Mouse (Mus musculus): Measurements from ENCODE around the gene Nfyc. TPM values are rescaled to one million over a fixed set of nuclear protein-coding genes. Genes with fewer than 3 reads are reported as not detected.

The Nfyc gene
- polyA plus RNA-seq, 1 experiment from 2014 or later, result 44.8 TPM

DNA sequence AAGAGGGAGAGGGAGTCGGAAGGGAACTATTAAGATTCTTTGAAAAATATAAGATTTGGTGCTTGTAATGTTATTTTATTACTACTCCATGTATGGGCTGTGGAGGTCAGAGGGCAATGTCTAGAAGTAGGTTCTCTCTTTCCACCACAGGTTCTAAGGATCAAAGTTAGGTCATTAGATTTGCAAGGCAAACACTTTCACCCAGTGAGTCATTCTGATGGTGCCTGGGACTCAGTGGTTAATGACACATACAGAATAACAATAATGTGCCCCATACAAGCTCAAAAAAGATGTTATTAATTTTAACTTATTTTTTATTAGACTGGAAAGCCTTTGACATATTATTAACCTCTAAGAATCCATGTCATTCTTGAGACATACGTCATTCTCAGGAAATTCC is 11.5 kb downstream of the Nfyc start:
- Histone ChIP-seq H3K27ac (replicated peaks) (no peak overlapping the region), H3K9ac (ENCODE audit: low read length) (no peak overlapping the region), H3K4me3 (ENCODE audit: low read depth, low read length) (no peak overlapping the region), H3K4me2 (replicated peaks; ENCODE audit: low read depth) (no peak overlapping the region), H3K9me3 (ENCODE audit: control insufficient read depth, low read length) (no peaks in the 10 kb centered on the region), H3K27me3 (ENCODE audit: control insufficient read depth, insufficient read depth, low read length) (no peaks in the 10 kb centered on the region), H3K36me3 (ENCODE audit: control insufficient read depth, insufficient read depth, low read length) (no peaks in the 10 kb centered on the region), H3K4me1 (replicated peaks; ENCODE audit: control insufficient read depth, insufficient read depth) (peaks cover 3% of the 10 kb centered on the region)
- TF ChIP-seq CTCF (IDR thresholded peaks at IDR 0.05; ENCODE audit: low read depth), result no peak
- TF ChIP-seq EP300 (optimal IDR thresholded peaks at IDR 0.05), result no peak
- no peak for DNase-seq (ENCODE audit: low spot score)
- WGBS, result 83% methylated on average over 2 of the region's 2 CpGs
- no peak for ATAC-seq (ENCODE audit: low FRiP score, low TSS enrichment)

DNA sequence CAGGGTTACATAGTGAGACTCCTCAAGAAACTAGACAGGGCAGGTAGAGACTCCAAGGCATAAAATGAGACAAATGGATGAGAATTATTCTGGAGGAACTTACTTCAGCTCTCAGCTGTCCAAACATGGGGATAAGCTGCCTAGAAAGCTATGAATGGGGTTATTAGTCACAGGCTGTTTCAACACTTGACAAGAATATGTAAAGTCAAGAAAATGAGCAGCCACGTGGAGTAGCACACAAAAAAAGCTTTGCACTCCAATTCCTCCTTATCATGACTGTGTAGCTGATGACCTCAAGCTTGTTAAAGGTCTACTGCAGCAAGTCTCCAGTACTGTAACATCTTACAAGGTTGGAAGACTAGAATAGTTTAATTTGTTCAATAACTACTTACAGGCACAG is 12.1 kb downstream of the Nfyc start:
- Histone ChIP-seq H3K9ac (ENCODE audit: low read length) (no peak overlapping the region), H3K9me3 (ENCODE audit: control insufficient read depth, low read length) (no peaks in the 10 kb centered on the region), H3K27ac (replicated peaks) (no peak overlapping the region), H3K4me2 (replicated peaks; ENCODE audit: low read depth) (no peak overlapping the region), H3K36me3 (ENCODE audit: control insufficient read depth, insufficient read depth, low read length) (no peaks in the 10 kb centered on the region), H3K4me3 (ENCODE audit: low read depth, low read length) (no peak overlapping the region), H3K27me3 (ENCODE audit: control insufficient read depth, insufficient read depth, low read length) (no peaks in the 10 kb centered on the region), H3K4me1 (replicated peaks; ENCODE audit: control insufficient read depth, insufficient read depth) (peaks cover 3% of the 10 kb centered on the region)
- 7% methylated on average over 1 of the region's 1 CpGs for WGBS
- DNase-seq (ENCODE audit: low spot score) (no peak), ATAC-seq (ENCODE audit: low FRiP score, low TSS enrichment) (no peak; the same call in 1 of the 2 replicates)
- TF ChIP-seq EP300 (optimal IDR thresholded peaks at IDR 0.05), result no peak
- no peak for TF ChIP-seq CTCF (IDR thresholded peaks at IDR 0.05; ENCODE audit: low read depth)

DNA sequence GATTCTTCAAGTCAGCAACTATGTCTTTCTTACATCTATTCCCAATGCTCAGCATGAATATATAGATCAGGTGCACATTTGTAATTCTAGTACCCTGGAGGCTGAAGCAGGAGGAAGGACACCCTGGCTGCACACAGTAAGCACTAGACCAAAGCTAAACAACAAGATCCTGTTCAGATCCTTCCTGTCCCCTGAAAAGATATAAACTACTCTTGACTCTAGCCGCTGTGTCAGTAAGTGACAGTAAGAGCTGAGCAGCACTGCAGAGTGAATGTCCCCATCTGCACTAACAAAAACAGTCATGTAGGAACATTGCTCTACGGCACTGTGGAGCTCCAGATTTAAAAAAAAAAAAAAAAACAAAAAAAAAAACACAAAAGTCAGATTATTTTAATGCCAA is 13.4 kb downstream of the Nfyc start:
- ATAC-seq (ENCODE audit: low FRiP score, low TSS enrichment) (no peak), DNase-seq (ENCODE audit: low spot score) (no peak)
- H3K4me2 ChIP-seq (replicated peaks; ENCODE audit: low read depth), result no peak overlapping the region
- WGBS, result 46% methylated on average over 2 of the region's 2 CpGs
- peaks cover 3% of the 10 kb centered on the region for H3K4me1 ChIP-seq (replicated peaks; ENCODE audit: control insufficient read depth, insufficient read depth)
- no peaks in the 10 kb centered on the region for H3K36me3 ChIP-seq (ENCODE audit: control insufficient read depth, insufficient read depth, low read length)
- H3K4me3 ChIP-seq (ENCODE audit: low read depth, low read length), result no peak overlapping the region
- no peaks in the 10 kb centered on the region for H3K9me3 ChIP-seq (ENCODE audit: control insufficient read depth, low read length)
- no peaks in the 10 kb centered on the region for H3K27me3 ChIP-seq (ENCODE audit: control insufficient read depth, insufficient read depth, low read length)
- H3K27ac ChIP-seq (replicated peaks), result no peak overlapping the region
- H3K9ac ChIP-seq (ENCODE audit: low read length), result no peak overlapping the region
- TF ChIP-seq EP300 (optimal IDR thresholded peaks at IDR 0.05), result no peak
- TF ChIP-seq CTCF (IDR thresholded peaks at IDR 0.05; ENCODE audit: low read depth), result no peak

DNA sequence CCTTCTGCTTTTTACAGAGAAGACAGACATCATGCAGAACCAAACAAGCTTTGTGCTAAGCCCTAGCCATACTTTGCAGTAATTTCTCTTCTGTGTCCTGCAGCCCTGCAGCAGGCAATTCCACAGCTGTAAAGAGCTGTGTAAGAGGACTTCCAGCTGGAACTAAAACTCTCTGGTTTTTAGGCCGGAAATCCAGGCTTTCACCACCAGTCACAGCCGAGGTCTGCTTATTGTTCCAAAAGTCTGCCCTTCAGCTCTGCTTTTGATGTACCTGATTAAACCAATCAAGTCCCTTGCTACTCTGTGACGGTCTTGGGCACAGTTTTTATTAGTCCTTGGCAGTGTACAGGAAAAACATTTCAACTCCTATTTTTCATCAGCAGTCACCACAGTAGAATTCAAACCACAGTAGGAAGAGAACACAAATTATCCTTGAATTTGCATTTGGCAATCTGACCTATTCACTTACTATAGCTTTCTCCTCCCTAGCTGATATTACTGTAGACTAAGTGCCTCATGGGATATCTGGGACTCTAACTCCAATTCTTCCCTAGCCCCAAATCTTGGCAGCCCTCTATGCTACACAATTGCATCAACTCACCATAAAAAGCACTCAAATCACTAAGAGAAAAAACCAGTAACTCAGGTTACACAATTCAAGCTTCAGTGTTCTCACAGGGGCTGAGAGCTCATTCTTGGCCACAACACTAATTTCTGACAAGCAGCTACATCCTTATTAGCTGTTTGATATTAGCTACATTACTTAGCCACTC is 14.2 kb downstream of the Nfyc start:
- no peaks in the 10 kb centered on the region for H3K27me3 ChIP-seq (ENCODE audit: control insufficient read depth, insufficient read depth, low read length)
- ATAC-seq (ENCODE audit: low FRiP score, low TSS enrichment) (no peak), DNase-seq (ENCODE audit: low spot score) (no peak)
- TF ChIP-seq CTCF (IDR thresholded peaks at IDR 0.05; ENCODE audit: low read depth) (no peak), EP300 (optimal IDR thresholded peaks at IDR 0.05) (no peak)
- no peaks in the 10 kb centered on the region for H3K9me3 ChIP-seq (ENCODE audit: control insufficient read depth, low read length)
- 0 out of 2 replicates have a peak overlapping the region, but pooled peaks have one; percentile 23 for H3K9ac ChIP-seq (ENCODE audit: low read length)
- no peak overlapping the region for H3K4me3 ChIP-seq (ENCODE audit: low read depth, low read length)
- H3K36me3 ChIP-seq (ENCODE audit: control insufficient read depth, insufficient read depth, low read length), result no peaks in the 10 kb centered on the region
- H3K27ac ChIP-seq (replicated peaks), result peak overlapping the region; percentile 58
- H3K4me1 ChIP-seq (replicated peaks; ENCODE audit: control insufficient read depth, insufficient read depth), result peaks cover 3% of the 10 kb centered on the region
- no peak overlapping the region for H3K4me2 ChIP-seq (replicated peaks; ENCODE audit: low read depth)
- WGBS, result 8% methylated on average over 3 of the region's 3 CpGs

DNA sequence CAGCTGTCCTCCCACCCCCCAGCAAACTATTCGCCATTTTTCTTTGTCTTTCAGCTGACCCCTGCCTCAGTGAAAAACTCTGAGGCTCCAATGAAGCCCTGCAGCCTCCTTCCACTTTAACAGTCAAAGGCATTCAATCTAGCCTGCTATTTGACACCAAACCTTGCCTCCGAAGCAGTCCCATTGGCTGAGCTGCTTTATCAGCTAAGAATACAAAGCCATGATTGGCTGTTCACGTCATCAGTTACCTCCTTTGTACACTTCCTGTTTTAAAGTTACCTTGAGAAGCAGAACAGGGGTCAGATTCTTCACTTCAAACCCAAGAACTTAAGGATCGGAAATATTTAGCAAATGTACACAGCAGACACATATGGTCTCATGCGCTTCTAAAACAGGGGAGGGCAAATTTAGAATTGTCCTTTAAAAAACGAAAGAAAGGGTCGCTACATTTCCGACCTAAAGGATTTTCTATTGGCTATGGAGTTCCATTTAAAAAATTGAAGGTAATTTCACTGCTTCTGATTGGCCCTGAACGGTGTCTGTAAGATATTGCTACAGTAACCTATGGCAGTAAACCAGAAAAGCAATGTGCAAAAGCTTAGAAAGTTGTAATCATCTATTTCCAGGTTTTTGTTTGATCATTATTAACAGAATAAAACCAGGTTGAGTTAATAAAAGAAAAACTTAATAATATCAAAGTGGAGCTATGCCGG is 15.6 kb downstream of the Nfyc start:
- peak overlapping the region; percentile 60 for H3K9ac ChIP-seq (ENCODE audit: low read length)
- peak overlapping the region; percentile 40 for H3K4me3 ChIP-seq (ENCODE audit: low read depth, low read length)
- H3K27me3 ChIP-seq (ENCODE audit: control insufficient read depth, insufficient read depth, low read length), result no peaks in the 10 kb centered on the region
- peak overlapping the region; percentile 70 for H3K27ac ChIP-seq (replicated peaks)
- WGBS, result 6% methylated on average over 10 of the region's 10 CpGs
- peaks cover 3% of the 10 kb centered on the region for H3K4me1 ChIP-seq (replicated peaks; ENCODE audit: control insufficient read depth, insufficient read depth)
- peak; percentile 77 for DNase-seq (ENCODE audit: low spot score)
- H3K4me2 ChIP-seq (replicated peaks; ENCODE audit: low read depth), result peak overlapping the region; percentile 58
- no peaks in the 10 kb centered on the region for H3K9me3 ChIP-seq (ENCODE audit: control insufficient read depth, low read length)
- no peaks in the 10 kb centered on the region for H3K36me3 ChIP-seq (ENCODE audit: control insufficient read depth, insufficient read depth, low read length)
- TF ChIP-seq EP300 (optimal IDR thresholded peaks at IDR 0.05) (no peak), CTCF (IDR thresholded peaks at IDR 0.05; ENCODE audit: low read depth) (no peak)
- peak; percentile 96 for ATAC-seq (ENCODE audit: low FRiP score, low TSS enrichment)

DNA sequence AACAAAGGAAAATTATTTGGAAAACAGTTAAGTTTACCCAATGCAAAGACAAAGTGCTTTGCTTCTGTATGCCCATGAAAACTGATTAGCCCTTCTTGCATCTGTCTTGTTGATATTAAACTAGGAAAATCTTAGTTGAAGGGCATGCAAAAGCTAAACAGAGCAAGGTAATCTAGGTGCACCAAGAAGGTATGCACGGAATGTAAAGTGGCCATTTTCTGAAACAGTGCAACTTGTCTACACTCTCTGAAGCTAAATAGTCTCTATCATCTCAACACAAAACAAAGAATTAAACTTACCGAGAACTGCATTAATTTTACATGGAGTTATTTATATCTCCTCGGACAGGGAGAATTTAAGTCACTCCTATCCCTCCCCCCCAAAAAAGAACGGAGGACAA is 16.2 kb downstream of the Nfyc start:
- DNase-seq (ENCODE audit: low spot score), result no peak
- no peak for TF ChIP-seq CTCF (IDR thresholded peaks at IDR 0.05; ENCODE audit: low read depth)
- no peak for TF ChIP-seq EP300 (optimal IDR thresholded peaks at IDR 0.05)
- Histone ChIP-seq H3K9ac (ENCODE audit: low read length) (peak overlapping the region; percentile 60), H3K9me3 (ENCODE audit: control insufficient read depth, low read length) (no peaks in the 10 kb centered on the region), H3K36me3 (ENCODE audit: control insufficient read depth, insufficient read depth, low read length) (no peaks in the 10 kb centered on the region), H3K27me3 (ENCODE audit: control insufficient read depth, insufficient read depth, low read length) (no peaks in the 10 kb centered on the region), H3K4me2 (replicated peaks; ENCODE audit: low read depth) (peak overlapping the region; percentile 58), H3K4me3 (ENCODE audit: low read depth, low read length) (peak overlapping the region; percentile 40), H3K4me1 (replicated peaks; ENCODE audit: control insufficient read depth, insufficient read depth) (peaks cover 3% of the 10 kb centered on the region), H3K27ac (replicated peaks) (peak overlapping the region; percentile 70)
- ATAC-seq (ENCODE audit: low FRiP score, low TSS enrichment), result no peak
- 2% methylated on average over 4 of the region's 4 CpGs for WGBS

All from stomach, postnatal 0 days (tissue).